Comparison of ENCODE assay signal across 22 mouse cellular contexts in genomic region chr3:86641393-86641792, GRCm38 (mm10).
DNase-seq lines count a peak whose midpoint lies in the region; ATAC-seq and TF ChIP-seq lines count a peak whose summit lies in the region.
"Had no signal": no experiment of that assay in that cellular context is flagged by ENCODE, and none has a peak within 500 bp of the region (broad histone marks: within the 10 kb centered on the region; RNA-seq: fewer than 3 reads in every experiment).

No protein-coding gene starts in this region.

- H3K9me3 ChIP-seq in CH12.LX (replicated peaks; ENCODE audit: low read length): no peaks in the 10 kb centered on the region
- H3K9me3 ChIP-seq in embryonic facial prominence, embryonic 15.5 days (replicated peaks): no peaks in the 10 kb centered on the region
- H3K9me3 ChIP-seq: embryonic facial prominence, embryonic 13.5 days; forebrain, embryonic 10.5 days; forebrain, embryonic 12.5 days had no signal

- no peaks in the 10 kb centered on the region for H3K4me1 ChIP-seq in kidney, adult 2 months (ENCODE audit: control insufficient read depth, insufficient read depth, low read length)
- peaks cover 5 to 28% of the 10 kb centered on the region in 2 experiments for H3K4me1 ChIP-seq in CH12.LX (ENCODE audit: control insufficient read depth in 1 of 2, insufficient read depth in 2 of 2)
- H3K4me1 ChIP-seq in embryonic facial prominence, embryonic 15.5 days: no peaks in the 10 kb centered on the region
- H3K4me1 ChIP-seq: embryonic facial prominence, embryonic 13.5 days; forebrain, embryonic 10.5 days; forebrain, embryonic 12.5 days had no signal

- no peak for TF ChIP-seq POLR2A in kidney, adult 2 months (IDR thresholded peaks at IDR 0.05; ENCODE audit: low read depth, low read length)
- no peak for TF ChIP-seq POLR2A in CH12.LX (IDR thresholded peaks at IDR 0.05; ENCODE audit: low read depth, low read length)

- H3K36me3 ChIP-seq in kidney, adult 2 months (ENCODE audit: control insufficient read depth, insufficient read depth, low read length): peaks cover 1% of the 10 kb centered on the region; the same call in 1 of the 2 replicates
- no peaks in the 10 kb centered on the region for H3K36me3 ChIP-seq in CH12.LX (replicated peaks in 1 of 2; ENCODE audit: control insufficient read depth in 1 of 2, insufficient read depth in 1 of 2, low read length in 1 of 2)
- no peaks in the 10 kb centered on the region for H3K36me3 ChIP-seq in embryonic facial prominence, embryonic 15.5 days
- H3K36me3 ChIP-seq: embryonic facial prominence, embryonic 13.5 days; forebrain, embryonic 10.5 days; forebrain, embryonic 12.5 days; G1E had no signal

- TF ChIP-seq EP300 in CH12.LX (IDR thresholded peaks at IDR 0.05; ENCODE audit: low read length): peak; percentile 97

- H3K9ac ChIP-seq in CH12.LX (ENCODE audit: insufficient read depth, low read depth): no peak overlapping the region
- H3K9ac ChIP-seq in embryonic facial prominence, embryonic 15.5 days: no peak overlapping the region
- H3K9ac ChIP-seq: embryonic facial prominence, embryonic 13.5 days; forebrain, embryonic 12.5 days had no signal

- TF ChIP-seq RAD21 in CH12.LX (IDR thresholded peaks at IDR 0.05; ENCODE audit: low read depth, low read length): no peak

- H3K27me3 ChIP-seq in kidney, adult 2 months (replicated peaks; ENCODE audit: control insufficient read depth, insufficient read depth, low read length): no peaks in the 10 kb centered on the region
- no peaks in the 10 kb centered on the region for H3K27me3 ChIP-seq in CH12.LX (replicated peaks)
- no peaks in the 10 kb centered on the region for H3K27me3 ChIP-seq in embryonic facial prominence, embryonic 15.5 days
- H3K27me3 ChIP-seq: embryonic facial prominence, embryonic 13.5 days; forebrain, embryonic 12.5 days; Patski had no signal

- H3K27ac ChIP-seq in kidney, adult 2 months (ENCODE audit: insufficient read depth, low read depth, low read length): no peak overlapping the region
- no peak overlapping the region for H3K27ac ChIP-seq in CH12.LX (ENCODE audit: insufficient read depth, low read depth)
- H3K27ac ChIP-seq in embryonic facial prominence, embryonic 15.5 days (replicated peaks): no peak overlapping the region
- H3K27ac ChIP-seq: forebrain, embryonic 10.5 days; forebrain, embryonic 12.5 days had no signal

- ATAC-seq in embryonic facial prominence, embryonic 15.5 days (ENCODE audit: insufficient number of reproducible peaks, low FRiP score, low TSS enrichment, low read depth): peak; percentile 73; the same call in 1 of the 2 replicates
- ATAC-seq: activated CD4-positive, CD25-positive, alpha-beta regulatory T cell, adult 4 months; forebrain, embryonic 14.5 days; forebrain, embryonic 16.5 days; Patski had no signal

- H3K4me2 ChIP-seq in CH12.LX (ENCODE audit: insufficient read depth, low read depth, poor library complexity, severe bottlenecking): peak overlapping the region; percentile 71
- no peak overlapping the region for H3K4me2 ChIP-seq in embryonic facial prominence, embryonic 15.5 days (replicated peaks)
- H3K4me2 ChIP-seq: embryonic facial prominence, embryonic 13.5 days; forebrain, embryonic 12.5 days had no signal

- in situ Hi-C loops in CH12.LX (cut with MboI; ENCODE audit: low pct_ligation_motif_present, low pct_unique_long_range_greater_than_20kb, low sequenced_read_pairs): no loop called here

- dilution Hi-C loops in CH12.LX (cut with MboI; ENCODE audit: extremely low pct_ligation_motif_present, extremely low pct_unique_long_range_greater_than_20kb, low sequenced_read_pairs): no loop called here

- TF ChIP-seq CTCF in kidney, adult 2 months (conservative IDR thresholded peaks at IDR 0.05; ENCODE audit: insufficient read depth, insufficient read length, low read depth, low read length): no peak
- TF ChIP-seq CTCF in CH12.LX (conservative IDR thresholded peaks at IDR 0.05 in 1 of 2, IDR thresholded peaks at IDR 0.05 in 1 of 2; ENCODE audit: low read depth in 2 of 2, low read length in 2 of 2): no peak

- H3K79me2 ChIP-seq in CH12.LX (replicated peaks; ENCODE audit: control insufficient read depth, extremely low read depth, insufficient read depth, poor library complexity, severe bottlenecking): no peaks in the 10 kb centered on the region

- DNase-seq in kidney, adult 2 months: peak; percentile 2
- no peak for DNase-seq in kidney, postnatal 25 days
- peak; percentile 73 for DNase-seq in CH12.LX (ENCODE audit: extremely low read depth)
- no peak for DNase-seq in ovary, postnatal 10 days (ENCODE audit: low spot score)
- DNase-seq: adrenal gland, adult 8-10 months; adrenal gland, postnatal 14 days; adrenal gland, postnatal 36 days; cerebellum, adult 11-12 months; cerebellum, adult 2 months; cerebellum, adult 9-10 months; cerebellum, postnatal 10 days; cerebellum, postnatal 25 days had no signal

- 68% methylated on average over 5 of the region's 5 CpGs for WGBS in kidney, adult 2 months
- WGBS in embryonic facial prominence, embryonic 15.5 days: 34% methylated on average over 5 of the region's 5 CpGs

- no peak overlapping the region for H3K4me3 ChIP-seq in kidney, adult 2 months (ENCODE audit: insufficient read depth, low read depth, low read length)
- no peak overlapping the region for H3K4me3 ChIP-seq in CH12.LX (replicated peaks in 1 of 3; ENCODE audit: low read depth in 2 of 3, low read length in 2 of 3, poor library complexity in 1 of 3)
- H3K4me3 ChIP-seq in embryonic facial prominence, embryonic 15.5 days (replicated peaks): no peak overlapping the region
- H3K4me3 ChIP-seq: embryonic facial prominence, embryonic 13.5 days; erythroblast, embryonic 14.5 days; forebrain, embryonic 10.5 days; forebrain, embryonic 12.5 days had no signal

TF ChIP-seq in CH12.LX, 34 proteins besides CTCF, POLR2A, EP300 and RAD21:
- TF ChIP-seq USF1 (IDR thresholded peaks at IDR 0.05; ENCODE audit: low read depth, low read length) (no peak), JUND (conservative IDR thresholded peaks at IDR 0.05; ENCODE audit: low read depth, low read length) (peak; percentile 99), CHD2 (IDR thresholded peaks at IDR 0.05; ENCODE audit: low read length) (no peak), JUN (IDR thresholded peaks at IDR 0.05; ENCODE audit: insufficient read depth, low read depth, low read length) (peak; percentile 98), MAFK (IDR thresholded peaks at IDR 0.05; ENCODE audit: insufficient replicate concordance, low read length) (no peak), PAX5 (IDR thresholded peaks at IDR 0.05; ENCODE audit: low read length) (no peak), ELF1 (IDR thresholded peaks at IDR 0.05; ENCODE audit: low read depth, low read length) (no peak), NELFE (IDR thresholded peaks at IDR 0.05; ENCODE audit: low read depth, low read length) (no peak), MXI1 (IDR thresholded peaks at IDR 0.05; ENCODE audit: low read depth, low read length) (no peak), MEF2A (IDR thresholded peaks at IDR 0.05; ENCODE audit: borderline replicate concordance, low read depth, low read length) (peak; percentile 99), TCF12 (IDR thresholded peaks at IDR 0.05; ENCODE audit: low read depth, low read length) (peak; percentile 59), UBTF (IDR thresholded peaks at IDR 0.05; ENCODE audit: low read depth, low read length) (0 out of 2 replicates have a peak, but pooled peaks have one; percentile 21), ZKSCAN1 (IDR thresholded peaks at IDR 0.05; ENCODE audit: borderline replicate concordance, low read depth, low read length) (no peak), NRF1 (IDR thresholded peaks at IDR 0.05; ENCODE audit: low read depth, low read length) (no peak), ETS1 (conservative IDR thresholded peaks at IDR 0.05; ENCODE audit: low read depth, low read length) (peak; percentile 94), SMC3 (IDR thresholded peaks at IDR 0.05; ENCODE audit: low read depth, low read length) (no peak), SIN3A (IDR thresholded peaks at IDR 0.05; ENCODE audit: low read length) (no peak), POLR2AphosphoS2 (IDR thresholded peaks at IDR 0.05; ENCODE audit: low read depth, low read length) (no peak), MAZ (IDR thresholded peaks at IDR 0.05; ENCODE audit: low read depth, low read length) (no peak), IRF4 (IDR thresholded peaks at IDR 0.05; ENCODE audit: low read depth, low read length) (peak; percentile 97), BHLHE40 (IDR thresholded peaks at IDR 0.05; ENCODE audit: low read depth, low read length) (peak; percentile 96), CHD1 (IDR thresholded peaks at IDR 0.05; ENCODE audit: low read depth, low read length) (no peak), GABPA (IDR thresholded peaks at IDR 0.05; ENCODE audit: insufficient replicate concordance, low read depth, low read length) (no peak), RCOR1 (conservative IDR thresholded peaks at IDR 0.05; ENCODE audit: low read depth, low read length) (peak; percentile 91), E2F4 (IDR thresholded peaks at IDR 0.05; ENCODE audit: insufficient replicate concordance, low read depth, low read length) (no peak), MYC (IDR thresholded peaks at IDR 0.05; ENCODE audit: low read depth, low read length) (peak; percentile 65; the same call in 1 of the 2 replicates), ZMIZ1 (IDR thresholded peaks at IDR 0.05; ENCODE audit: low read depth, low read length) (no peak), TBP (conservative IDR thresholded peaks at IDR 0.05; ENCODE audit: low read depth, low read length) (no peak), ZNF384 (IDR thresholded peaks at IDR 0.05; ENCODE audit: low read depth, low read length) (no peak; the same call in 1 of the 2 replicates), ZC3H11A (IDR thresholded peaks at IDR 0.05; ENCODE audit: low read depth, low read length) (no peak), USF2 (conservative IDR thresholded peaks at IDR 0.05; ENCODE audit: low read depth, low read length) (no peak)

Comparison
In these comparisons a context has a peak if more than half of its experiments do, and no peak if none do; other contexts are left out.
1. DNase-seq: peak in kidney, adult 2 months (single experiment) and CH12.LX (single experiment); none in kidney, postnatal 25 days (0 of 2) and ovary, postnatal 10 days (single experiment).